Mouse (Mus musculus) MEL (cell line): ENCODE data around the gene Bcl2l10. TPM values are rescaled to one million over a fixed set of nuclear protein-coding genes. Genes with fewer than 3 reads are reported as not detected.

Experiments
- DNase-seq: peaks from one replicate; pipeline ENCODE4 v3.0.0; 2011; ENCODE audit warnings: low read depth, low spot score
- H3K27ac ChIP-seq: 2 replicates; pipeline ENCODE4 v1.5.1; 2012; ENCODE audit warnings: low read depth, mild to moderate bottlenecking, control low read depth, low read length, moderate library complexity; ENCODE audit not compliant: control insufficient read depth
- H3K27me3 ChIP-seq, 2 experiments: fragments of 150-350 bp in 1 of 2; sonication (generic) in 1 of 2; 2 replicates each; pipeline ENCODE4 v1.6.1; 2012; ENCODE audit warnings: low read length in 2 of 2, mild to moderate bottlenecking in 2 of 2, improper control_type of control experiment in 1 of 2, moderate library complexity in 1 of 2; ENCODE audit not compliant: insufficient read depth in 2 of 2, control insufficient read depth in 1 of 2
- H3K36me3 ChIP-seq, 2 experiments: 2 replicates each; pipeline ENCODE4 v1.6.1; 2012 to 2014; ENCODE audit warnings: low read length in 2 of 2, improper control_type of control experiment in 1 of 2, inconsistent platforms in 1 of 2, mild to moderate bottlenecking in 1 of 2; ENCODE audit not compliant: insufficient read depth in 2 of 2, control insufficient read depth in 1 of 2
- H3K4me1 ChIP-seq, 2 experiments: fragments of 150-350 bp in 1 of 2; sonication (generic) in 1 of 2; 2 replicates each; pipeline ENCODE4 v1.6.1; 2012; ENCODE audit warnings: low read length in 2 of 2, improper control_type of control experiment in 1 of 2, mild to moderate bottlenecking in 1 of 2; ENCODE audit not compliant: insufficient read depth in 2 of 2, control insufficient read depth in 1 of 2
- H3K4me3 ChIP-seq, 2 experiments: fragments of 150-350 bp in 1 of 2; sonication (generic) in 1 of 2; 2 replicates each; pipeline ENCODE4 v1.5.1; 2012; ENCODE audit warnings: low read depth in 2 of 2, low read length in 2 of 2, mild to moderate bottlenecking in 2 of 2, moderate library complexity in 2 of 2, control low read depth in 1 of 2, improper control_type of control experiment in 1 of 2; ENCODE audit not compliant: control insufficient read depth in 1 of 2, insufficient read depth in 1 of 2
- H3K79me2 ChIP-seq: 2 replicates; pipeline ENCODE4 v1.6.1; 2012; ENCODE audit warnings: mild to moderate bottlenecking, low read length, moderate library complexity; ENCODE audit not compliant: control insufficient read depth, poor library complexity, insufficient read depth
- H3K9ac ChIP-seq: 2 replicates; pipeline ENCODE4 v1.6.1; 2012; ENCODE audit warnings: low read depth, mild to moderate bottlenecking, control low read depth, low read length, moderate library complexity; ENCODE audit not compliant: control insufficient read depth, poor library complexity, severe bottlenecking
- H3K9me3 ChIP-seq: fragments of 150-350 bp; sonication (generic); replicated peaks from 2 replicates; pipeline ENCODE4 v1.6.1; 2012; ENCODE audit warnings: mild to moderate bottlenecking, low read length, improper control_type of control experiment, moderate library complexity; ENCODE audit not compliant: insufficient read depth
- BHLHE40 ChIP-seq: IDR thresholded peaks from 2 replicates; pipeline ENCODE4 v1.6.1; 2012; ENCODE audit warnings: low read depth, mild to moderate bottlenecking, inconsistent platforms, low read length, improper control_type of control experiment, borderline replicate concordance
- CHD1 ChIP-seq: IDR thresholded peaks from 2 replicates; pipeline ENCODE4 v1.6.1; 2012; ENCODE audit warnings: low read depth, mild to moderate bottlenecking, inconsistent platforms, low read length, improper control_type of control experiment
- CHD2 ChIP-seq: IDR thresholded peaks from 2 replicates; pipeline ENCODE4 v1.6.1; 2011; ENCODE audit warnings: low read length, improper control_type of control experiment
- CTCF ChIP-seq, 3 experiments: IDR thresholded peaks in 2 of 3; conservative IDR thresholded peaks in 1 of 3; 2 replicates each; pipeline ENCODE4 v1.5.1; 2011 to 2012; ENCODE audit warnings: low read length in 3 of 3, low read depth in 2 of 3, mild to moderate bottlenecking in 2 of 3, improper control_type of control experiment in 1 of 3, inconsistent platforms in 1 of 3, mixed read lengths in 1 of 3, moderate library complexity in 1 of 3; ENCODE audit not compliant: control insufficient read depth in 1 of 3, insufficient read depth in 1 of 3, poor library complexity in 1 of 3, severe bottlenecking in 1 of 3
- E2F4 ChIP-seq: IDR thresholded peaks from 2 replicates; pipeline ENCODE4 v1.6.1; 2011; ENCODE audit warnings: low read depth, low read length, improper control_type of control experiment, borderline replicate concordance
- ELF1 ChIP-seq: IDR thresholded peaks from 2 replicates; pipeline ENCODE4 v1.6.1; 2014; ENCODE audit warnings: low read depth, mild to moderate bottlenecking, inconsistent platforms, low read length, improper control_type of control experiment, moderate library complexity
- GABPA ChIP-seq: IDR thresholded peaks from 2 replicates; pipeline ENCODE4 v1.6.1; 2012; ENCODE audit warnings: low read depth, mild to moderate bottlenecking, inconsistent platforms, low read length, improper control_type of control experiment, moderate library complexity
- GATA1 ChIP-seq: IDR thresholded peaks from 2 replicates; pipeline ENCODE4 v1.6.1; 2011; ENCODE audit warnings: low read depth, low read length, improper control_type of control experiment
- KAT2A ChIP-seq: conservative IDR thresholded peaks from 2 replicates; pipeline ENCODE4 v1.6.1; 2012; ENCODE audit warnings: low read depth, low read length, improper control_type of control experiment, inconsistent platforms
- MAFK ChIP-seq: IDR thresholded peaks from 2 replicates; pipeline ENCODE4 v1.6.1; 2011; ENCODE audit warnings: low read depth, mild to moderate bottlenecking, low read length, improper control_type of control experiment, borderline replicate concordance
- MAX ChIP-seq: IDR thresholded peaks from 2 replicates; pipeline ENCODE4 v1.6.1; 2011; ENCODE audit warnings: low read length, improper control_type of control experiment
- MAZ ChIP-seq: IDR thresholded peaks from 2 replicates; pipeline ENCODE4 v1.6.1; 2012; ENCODE audit warnings: low read depth, mild to moderate bottlenecking, inconsistent platforms, low read length, improper control_type of control experiment
- MYC ChIP-seq: IDR thresholded peaks from 2 replicates; pipeline ENCODE4 v1.6.1; 2011; ENCODE audit warnings: low read depth, mild to moderate bottlenecking, low read length, improper control_type of control experiment, moderate library complexity
- NELFE ChIP-seq: IDR thresholded peaks from 2 replicates; pipeline ENCODE4 v1.6.1; 2011; ENCODE audit warnings: low read depth, low read length, improper control_type of control experiment
- NRF1 ChIP-seq: IDR thresholded peaks from 2 replicates; pipeline ENCODE4 v1.6.1; 2014; ENCODE audit warnings: low read depth, mild to moderate bottlenecking, inconsistent platforms, low read length, improper control_type of control experiment, moderate library complexity; ENCODE audit not compliant: poor library complexity, insufficient read depth, severe bottlenecking
- POLR2AphosphoS5 ChIP-seq: IDR thresholded peaks from 2 replicates; pipeline ENCODE4 v1.6.1; 2012; ENCODE audit warnings: low read depth, borderline replicate concordance, mild to moderate bottlenecking, inconsistent platforms, low read length, moderate library complexity, mixed read lengths
- RAD21 ChIP-seq: IDR thresholded peaks from 2 replicates; pipeline ENCODE4 v1.6.1; 2011; ENCODE audit warnings: mild to moderate bottlenecking, low read depth, low read length, improper control_type of control experiment
- RCOR1 ChIP-seq: IDR thresholded peaks from 2 replicates; pipeline ENCODE4 v1.6.1; 2012; ENCODE audit warnings: low read depth, mild to moderate bottlenecking, inconsistent platforms, low read length, improper control_type of control experiment
- SIN3A ChIP-seq: IDR thresholded peaks from 2 replicates; pipeline ENCODE4 v1.6.1; 2012; ENCODE audit warnings: low read length, improper control_type of control experiment, inconsistent platforms
- SMC3 ChIP-seq: IDR thresholded peaks from 2 replicates; pipeline ENCODE4 v1.6.1; 2011; ENCODE audit warnings: low read depth, low read length, improper control_type of control experiment
- TAL1 ChIP-seq: IDR thresholded peaks from 2 replicates; pipeline ENCODE4 v1.6.1; 2012; ENCODE audit warnings: mild to moderate bottlenecking, inconsistent platforms, low read length, moderate library complexity, mixed read lengths
- USF2 ChIP-seq, 2 experiments: IDR thresholded peaks; 2 replicates each; pipeline ENCODE4 v1.6.1; 2011 to 2012; ENCODE audit warnings: improper control_type of control experiment in 2 of 2, low read length in 2 of 2, borderline replicate concordance in 1 of 2, inconsistent platforms in 1 of 2, low read depth in 1 of 2, mild to moderate bottlenecking in 1 of 2; ENCODE audit not compliant: insufficient read depth in 1 of 2
- ZNF384 ChIP-seq: IDR thresholded peaks from 2 replicates; pipeline ENCODE4 v1.6.1; 2012; ENCODE audit warnings: low read depth, mild to moderate bottlenecking, inconsistent platforms, low read length, improper control_type of control experiment
- polyA plus RNA-seq, 2 experiments: library from polyadenylated mRNA; stranded (reverse) in 1 of 2; unstranded in 1 of 2; fragments of >175 nt in 1 of 2; fragments of >200 nt in 1 of 2; gene quantifications; 2 replicates each; pipeline versions ENCODE4 v1.2.1 to v1.2.4; 2012; ENCODE audit warnings: low replicate concordance in 2 of 2, low read depth in 1 of 2; ENCODE audit not compliant: insufficient read length in 2 of 2, insufficient read depth in 1 of 2, missing spikeins in 1 of 2
- total RNA-seq: library from RNA; depleted of rRNA; stranded (reverse); fragments of 300-350 nt; gene quantifications from 2 replicates; pipeline ENCODE4 v1.2.3, GENCODE M21; 2012

Gene Bcl2l10
- total and polyA plus RNA-seq, 3 experiments = not detected

DNA sequence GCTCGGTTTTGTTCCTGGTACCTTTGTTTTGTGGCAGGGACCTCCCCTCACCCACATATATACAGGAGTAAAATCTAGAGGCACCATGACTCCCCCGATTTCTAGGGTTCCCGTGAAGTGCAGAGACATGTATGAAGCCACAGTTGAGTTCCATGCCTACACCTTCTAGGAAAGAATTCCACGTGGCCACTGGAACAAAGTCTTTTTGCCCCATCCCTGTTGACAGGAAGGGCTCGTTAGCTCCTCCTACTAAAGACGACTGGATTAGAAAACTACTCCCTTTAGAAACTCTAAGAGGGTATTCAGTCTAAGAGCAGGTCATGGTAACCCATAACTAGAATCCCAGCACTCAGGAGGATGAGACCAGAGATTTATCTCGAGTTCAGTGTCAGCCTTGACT, 43.3 kb upstream of the Bcl2l10 start:
- Histone ChIP-seq H3K4me3 (peak overlapping the region; percentile 46 to 49), H3K27ac (no peak overlapping the region)

DNA sequence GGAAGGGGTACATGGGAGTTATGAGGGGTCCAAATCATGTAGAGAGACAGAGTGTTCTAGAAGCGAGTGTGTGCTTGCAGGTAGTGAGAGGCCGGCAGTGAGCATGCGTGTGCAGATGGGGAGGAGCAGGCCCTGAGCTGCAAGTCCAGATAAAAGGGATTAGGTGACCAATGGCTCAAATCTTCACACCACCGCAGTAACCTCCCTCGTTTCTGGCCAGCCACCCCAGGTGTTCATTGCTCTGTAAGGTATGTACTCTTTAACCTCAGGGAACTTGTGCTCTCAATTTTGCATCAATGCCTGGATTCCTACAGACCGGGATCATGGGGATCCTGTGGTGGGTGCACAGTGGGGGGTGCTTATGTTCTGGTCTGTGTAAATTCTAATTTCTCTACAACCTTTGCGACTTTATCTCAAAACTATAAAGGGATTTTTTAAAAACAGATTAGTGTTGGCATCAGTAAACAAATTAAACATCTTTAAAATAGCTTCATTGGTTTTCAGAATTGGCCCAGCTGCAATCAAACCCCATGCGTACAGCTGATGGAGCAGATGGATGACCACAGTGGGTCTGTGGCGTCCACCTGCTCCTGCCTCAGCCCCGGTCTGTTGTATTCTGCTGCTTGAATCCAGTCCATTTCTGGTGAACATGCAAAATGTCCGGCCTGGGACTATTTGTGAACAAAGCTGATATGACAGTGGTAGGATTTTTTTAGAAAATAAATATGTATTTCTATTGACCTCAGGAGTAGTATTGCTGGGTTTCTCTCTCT, 41.2 kb upstream of the Bcl2l10 start, which contains the start of gene Gnb5:
Gnb5 (plus strand) TSS at position 163 of the 773 bp plus-strand sequence.
- peaks cover 0 to 3% of the 10 kb centered on the region in 2 experiments; a peak in 1 of 4 replicates for H3K4me1 ChIP-seq
- H3K9ac ChIP-seq = no peak within 1 kb of the TSS
- no peak within 1 kb of the TSS for H3K27ac ChIP-seq
- DNase-seq = no peak
- H3K79me2 ChIP-seq = no peaks in the 10 kb centered on the region
- H3K4me3 ChIP-seq = no peak within 1 kb of the TSS
- H3K36me3 ChIP-seq = peaks cover 0 to 3% of the 10 kb centered on the region in 2 experiments; a peak in 1 of 4 replicates
- peaks cover 1 to 10% of the 10 kb centered on the region in 2 experiments; a peak in 2 of 4 replicates for H3K27me3 ChIP-seq
- H3K9me3 ChIP-seq = no peaks in the 10 kb centered on the region
- TF ChIP-seq SMC3 (no peak), BHLHE40 (no peak), POLR2AphosphoS5 (no peak), ELF1 (no peak), NELFE (no peak), NRF1 (no peak), MAX (no peak), E2F4 (no peak), GABPA (no peak), RAD21 (no peak), MAZ (no peak), SIN3A (no peak), CTCF (IDR thresholded peaks at IDR 0.05 in 2 of 3, conservative IDR thresholded peaks at IDR 0.05 in 1 of 3; ENCODE audit: control insufficient read depth in 1 of 3, insufficient read depth in 1 of 3, low read depth in 2 of 3, low read length in 3 of 3, poor library complexity in 1 of 3, severe bottlenecking in 1 of 3) (no peak), ZNF384 (no peak), CHD2 (no peak), KAT2A (no peak), RCOR1 (no peak)

More for the DNA sequence above, 43.3 kb upstream of the Bcl2l10 start:
- TF ChIP-seq MAFK (no peak), USF2 (IDR thresholded peaks at IDR 0.05; ENCODE audit: borderline replicate concordance in 1 of 2, insufficient read depth in 1 of 2, low read depth in 1 of 2, low read length in 2 of 2) (no peak), GABPA (no peak), MYC (no peak), GATA1 (peak; percentile 65; the same call in 1 of the 2 replicates), TAL1 (no peak), SMC3 (no peak), CHD1 (no peak)
- peaks cover 0 to 3% of the 10 kb centered on the region in 2 experiments; a peak in 1 of 4 replicates for H3K4me1 ChIP-seq
- DNase-seq = no peak
- peaks cover 0 to 3% of the 10 kb centered on the region in 2 experiments; a peak in 1 of 4 replicates for H3K36me3 ChIP-seq
- no peaks in the 10 kb centered on the region for H3K9me3 ChIP-seq
- H3K9ac ChIP-seq = peak overlapping the region; percentile 21; the same call in 1 of the 2 replicates
- no peaks in the 10 kb centered on the region for H3K79me2 ChIP-seq
- peaks cover 1 to 10% of the 10 kb centered on the region in 2 experiments; a peak in 2 of 4 replicates for H3K27me3 ChIP-seq
